Mouse (Mus musculus) G1E (cell line): Measurements from ENCODE around the gene F10.

Source experiments
- CTCF ChIP-seq: IDR thresholded peaks from 2 replicates; pipeline ENCODE4 v1.5.1; 2012; ENCODE audit warnings: low read depth, low read length, inconsistent platforms, mixed read lengths
- TAL1 ChIP-seq: conservative IDR thresholded peaks from 2 replicates; pipeline ENCODE4 v1.6.1; 2012; ENCODE audit warnings: low read depth, low read length, inconsistent platforms, mixed read lengths

- TF ChIP-seq CTCF (no peak), TAL1 (no peak)
These were observed 8.6 kb upstream of the F10 start for GRCm38 (mm10) chr8:13028482-13028881.
